Mouse (Mus musculus) CH12.LX (cell line): Measurements from ENCODE around the gene Plxnb3. TPM values are rescaled to one million over a fixed set of nuclear protein-coding genes. Genes with fewer than 3 reads are reported as not detected.

Source experiments
- DNase-seq: peaks from one replicate; pipeline ENCODE4 v3.0.0-alpha.2; 2013; ENCODE audit errors: extremely low read depth
- H3K27ac ChIP-seq: 2 replicates; pipeline ENCODE4 v1.5.1; 2012; ENCODE audit warnings: low read depth, mild to moderate bottlenecking, control low read depth, moderate library complexity; ENCODE audit not compliant: insufficient read depth
- H3K27me3 ChIP-seq: replicated peaks from 2 replicates; pipeline ENCODE3; 2012; ENCODE audit warnings: inconsistent platforms
- H3K36me3 ChIP-seq, 2 experiments: replicated peaks in 1 of 2; 2 replicates each; pipeline versions ENCODE3 to v1.6.1; 2012; ENCODE audit warnings: inconsistent platforms in 1 of 2, low read length in 1 of 2, mild to moderate bottlenecking in 1 of 2, mixed read lengths in 1 of 2, moderate library complexity in 1 of 2; ENCODE audit not compliant: control insufficient read depth in 1 of 2, insufficient read depth in 1 of 2
- H3K4me1 ChIP-seq, 2 experiments: 2 replicates each; pipeline ENCODE4 v1.6.1; 2012; ENCODE audit warnings: inconsistent platforms in 1 of 2, moderate library complexity in 1 of 2; ENCODE audit not compliant: insufficient read depth in 2 of 2, control insufficient read depth in 1 of 2
- H3K4me2 ChIP-seq: 2 replicates; pipeline ENCODE4 v1.6.1; 2012; ENCODE audit warnings: low read depth, mild to moderate bottlenecking, control low read depth; ENCODE audit not compliant: poor library complexity, insufficient read depth, severe bottlenecking
- H3K4me3 ChIP-seq, 3 experiments: fragments of 150-350 bp in 1 of 3; sonication (generic) in 1 of 3; replicated peaks in 1 of 3; 2 replicates each; pipeline versions ENCODE3 to v1.5.1; 2011 to 2012; ENCODE audit warnings: low read depth in 2 of 3, low read length in 2 of 3, mild to moderate bottlenecking in 2 of 3, moderate library complexity in 2 of 3, control low read depth in 1 of 3, improper control_type of control experiment in 1 of 3, inconsistent platforms in 1 of 3, mixed read lengths in 1 of 3; ENCODE audit not compliant: poor library complexity in 1 of 3
- H3K79me2 ChIP-seq: replicated peaks from 2 replicates; pipeline ENCODE4 v1.6.1; 2012; ENCODE audit warnings: mild to moderate bottlenecking, moderate library complexity; ENCODE audit not compliant: control insufficient read depth, poor library complexity, insufficient read depth, severe bottlenecking; ENCODE audit errors: extremely low read depth
- H3K9ac ChIP-seq: 2 replicates; pipeline ENCODE4 v1.6.1; 2012; ENCODE audit warnings: low read depth, mild to moderate bottlenecking, control low read depth, moderate library complexity; ENCODE audit not compliant: insufficient read depth
- H3K9me3 ChIP-seq: replicated peaks from 2 replicates; pipeline ENCODE3; 2012; ENCODE audit warnings: low read length, inconsistent platforms, mixed read lengths
- BHLHE40 ChIP-seq: IDR thresholded peaks from 2 replicates; pipeline ENCODE4 v1.6.1; 2011; ENCODE audit warnings: mild to moderate bottlenecking, low read depth, low read length, improper control_type of control experiment
- CHD1 ChIP-seq: IDR thresholded peaks from 2 replicates; pipeline ENCODE4 v1.6.1; 2012; ENCODE audit warnings: low read depth, low read length, improper control_type of control experiment, inconsistent platforms
- CHD2 ChIP-seq: IDR thresholded peaks from 2 replicates; pipeline ENCODE4 v1.6.1; 2011; ENCODE audit warnings: low read length, improper control_type of control experiment
- CTCF ChIP-seq, 2 experiments: IDR thresholded peaks in 1 of 2; conservative IDR thresholded peaks in 1 of 2; 2 replicates each; pipeline ENCODE4 v1.5.1; 2011 to 2012; ENCODE audit warnings: low read depth in 2 of 2, low read length in 2 of 2, improper control_type of control experiment in 1 of 2, inconsistent platforms in 1 of 2, mild to moderate bottlenecking in 1 of 2, moderate library complexity in 1 of 2
- E2F4 ChIP-seq: IDR thresholded peaks from 2 replicates; pipeline ENCODE4 v1.6.1; 2011; ENCODE audit warnings: low read depth, low read length, improper control_type of control experiment; ENCODE audit not compliant: insufficient replicate concordance
- ELF1 ChIP-seq: IDR thresholded peaks from 2 replicates; pipeline ENCODE4 v1.6.1; 2014; ENCODE audit warnings: low read depth, mild to moderate bottlenecking, inconsistent platforms, low read length, improper control_type of control experiment
- EP300 ChIP-seq: IDR thresholded peaks from 2 replicates; pipeline ENCODE4 v1.6.1; 2011; ENCODE audit warnings: low read length, improper control_type of control experiment
- ETS1 ChIP-seq: conservative IDR thresholded peaks from 2 replicates; pipeline ENCODE4 v1.6.1; 2012; ENCODE audit warnings: low read depth, mild to moderate bottlenecking, inconsistent platforms, low read length, improper control_type of control experiment, moderate library complexity
- GABPA ChIP-seq: IDR thresholded peaks from 2 replicates; pipeline ENCODE4 v1.6.1; 2012; ENCODE audit warnings: low read depth, low read length, improper control_type of control experiment, inconsistent platforms; ENCODE audit not compliant: insufficient replicate concordance
- HCFC1 ChIP-seq: IDR thresholded peaks from 2 replicates; pipeline ENCODE4 v1.6.1; 2012; ENCODE audit warnings: low read depth, mild to moderate bottlenecking, inconsistent platforms, low read length, improper control_type of control experiment
- IRF4 ChIP-seq: IDR thresholded peaks from 2 replicates; pipeline ENCODE4 v1.6.1; 2014; ENCODE audit warnings: low read depth, mild to moderate bottlenecking, inconsistent platforms, low read length, improper control_type of control experiment
- JUN ChIP-seq: IDR thresholded peaks from 2 replicates; pipeline ENCODE4 v1.6.1; 2011; ENCODE audit warnings: low read depth, mild to moderate bottlenecking, low read length, improper control_type of control experiment, moderate library complexity; ENCODE audit not compliant: insufficient read depth
- JUND ChIP-seq: conservative IDR thresholded peaks from 2 replicates; pipeline ENCODE4 v1.6.1; 2011; ENCODE audit warnings: low read depth, low read length, improper control_type of control experiment
- KAT2A ChIP-seq: IDR thresholded peaks from 2 replicates; pipeline ENCODE4 v1.6.1; 2012; ENCODE audit warnings: low read length, improper control_type of control experiment, inconsistent platforms; ENCODE audit not compliant: insufficient replicate concordance
- MAFK ChIP-seq: IDR thresholded peaks from 2 replicates; pipeline ENCODE4 v1.6.1; 2011; ENCODE audit warnings: low read length, improper control_type of control experiment; ENCODE audit not compliant: insufficient replicate concordance
- MAX ChIP-seq: IDR thresholded peaks from 2 replicates; pipeline ENCODE4 v1.6.1; 2011; ENCODE audit warnings: low read length, improper control_type of control experiment
- MAZ ChIP-seq: IDR thresholded peaks from 2 replicates; pipeline ENCODE4 v1.6.1; 2012; ENCODE audit warnings: low read depth, mild to moderate bottlenecking, inconsistent platforms, low read length, improper control_type of control experiment, moderate library complexity
- MEF2A ChIP-seq: IDR thresholded peaks from 2 replicates; pipeline ENCODE4 v1.6.1; 2014; ENCODE audit warnings: low read depth, mild to moderate bottlenecking, inconsistent platforms, low read length, improper control_type of control experiment, borderline replicate concordance
- MXI1 ChIP-seq: IDR thresholded peaks from 2 replicates; pipeline ENCODE4 v1.6.1; 2011; ENCODE audit warnings: mild to moderate bottlenecking, low read depth, low read length, improper control_type of control experiment
- MYC ChIP-seq: IDR thresholded peaks from 2 replicates; pipeline ENCODE4 v1.6.1; 2011; ENCODE audit warnings: low read depth, mild to moderate bottlenecking, improper control_type of control experiment, low read length
- NELFE ChIP-seq: IDR thresholded peaks from 2 replicates; pipeline ENCODE4 v1.6.1; 2011; ENCODE audit warnings: low read depth, low read length, improper control_type of control experiment
- NRF1 ChIP-seq: IDR thresholded peaks from 2 replicates; pipeline ENCODE4 v1.6.1; 2014; ENCODE audit warnings: low read depth, mild to moderate bottlenecking, inconsistent platforms, low read length, improper control_type of control experiment, moderate library complexity
- PAX5 ChIP-seq: IDR thresholded peaks from 2 replicates; pipeline ENCODE4 v1.6.1; 2012; ENCODE audit warnings: low read length, inconsistent platforms, mixed read lengths
- POLR2A ChIP-seq: IDR thresholded peaks from 2 replicates; pipeline ENCODE4 v1.6.1; 2011; ENCODE audit warnings: low read depth, mild to moderate bottlenecking, improper control_type of control experiment, low read length
- POLR2AphosphoS2 ChIP-seq: IDR thresholded peaks from 2 replicates; pipeline ENCODE4 v1.6.1; 2011; ENCODE audit warnings: low read depth, low read length, improper control_type of control experiment
- RAD21 ChIP-seq: IDR thresholded peaks from 2 replicates; pipeline ENCODE4 v1.6.1; 2011; ENCODE audit warnings: low read depth, mild to moderate bottlenecking, low read length, improper control_type of control experiment, moderate library complexity
- RCOR1 ChIP-seq: conservative IDR thresholded peaks from 2 replicates; pipeline ENCODE4 v1.6.1; 2012; ENCODE audit warnings: low read depth, mild to moderate bottlenecking, inconsistent platforms, low read length, improper control_type of control experiment
- SIN3A ChIP-seq: IDR thresholded peaks from 2 replicates; pipeline ENCODE4 v1.6.1; 2012; ENCODE audit warnings: low read length, improper control_type of control experiment, inconsistent platforms
- SMC3 ChIP-seq: IDR thresholded peaks from 2 replicates; pipeline ENCODE4 v1.6.1; 2011; ENCODE audit warnings: low read depth, low read length, improper control_type of control experiment
- TBP ChIP-seq: conservative IDR thresholded peaks from 2 replicates; pipeline ENCODE4 v1.6.1; 2011; ENCODE audit warnings: low read depth, low read length, improper control_type of control experiment
- TCF12 ChIP-seq: IDR thresholded peaks from 2 replicates; pipeline ENCODE4 v1.6.1; 2014; ENCODE audit warnings: low read depth, mild to moderate bottlenecking, inconsistent platforms, low read length, improper control_type of control experiment
- UBTF ChIP-seq: IDR thresholded peaks from 2 replicates; pipeline ENCODE4 v1.6.1; 2012; ENCODE audit warnings: low read depth, mild to moderate bottlenecking, inconsistent platforms, low read length, improper control_type of control experiment, moderate library complexity
- USF1 ChIP-seq: IDR thresholded peaks from 2 replicates; pipeline ENCODE4 v1.6.1; 2014; ENCODE audit warnings: low read depth, mild to moderate bottlenecking, inconsistent platforms, low read length, improper control_type of control experiment
- USF2 ChIP-seq: conservative IDR thresholded peaks from 2 replicates; pipeline ENCODE4 v1.6.1; 2011; ENCODE audit warnings: low read depth, low read length, improper control_type of control experiment
- ZC3H11A ChIP-seq: IDR thresholded peaks from 2 replicates; pipeline ENCODE4 v1.6.1; 2012; ENCODE audit warnings: low read depth, mild to moderate bottlenecking, inconsistent platforms, low read length, improper control_type of control experiment
- ZKSCAN1 ChIP-seq: IDR thresholded peaks from 2 replicates; pipeline ENCODE4 v1.6.1; 2012; ENCODE audit warnings: low read depth, inconsistent platforms, low read length, improper control_type of control experiment, borderline replicate concordance
- ZMIZ1 ChIP-seq: IDR thresholded peaks from 2 replicates; pipeline ENCODE4 v1.6.1; 2012; ENCODE audit warnings: low read depth, mild to moderate bottlenecking, inconsistent platforms, low read length, improper control_type of control experiment
- ZNF384 ChIP-seq: IDR thresholded peaks from 2 replicates; pipeline ENCODE4 v1.6.1; 2012; ENCODE audit warnings: low read depth, low read length, improper control_type of control experiment, inconsistent platforms
- dilution Hi-C: fragments of 300-500 bp; cut with MboI; formaldehyde crosslinking; loops from 2 replicates; pipeline ENCODE4 v1.14.3; 2020; ENCODE audit warnings: low sequenced_read_pairs; ENCODE audit not compliant: extremely low pct_unique_long_range_greater_than_20kb, extremely low pct_ligation_motif_present
- in situ Hi-C: fragments of 300-500 bp; cut with MboI; formaldehyde crosslinking; loops from 3 replicates; pipeline ENCODE4 v1.14.3; 2019; ENCODE audit warnings: low sequenced_read_pairs, low pct_ligation_motif_present, low pct_unique_long_range_greater_than_20kb, mixed read lengths
- polyA plus RNA-seq: library from polyadenylated mRNA; unstranded; fragments of >175 nt; gene quantifications from 2 replicates; pipeline ENCODE4 v1.2.1, GENCODE M21; 2012; ENCODE audit warnings: low read depth; ENCODE audit not compliant: insufficient read length
- total RNA-seq, 2 experiments: library from RNA; depleted of rRNA; stranded (reverse); fragments of 300-350 nt in 1 of 2; fragments of >200 nt in 1 of 2; gene quantifications; 2 replicates each; pipeline ENCODE4 v1.2.3; 2012 to 2014

Plxnb3 gene
- total and polyA plus RNA-seq, 3 experiments = 0.28 to 0.76 (median 0.59) TPM

DNA sequence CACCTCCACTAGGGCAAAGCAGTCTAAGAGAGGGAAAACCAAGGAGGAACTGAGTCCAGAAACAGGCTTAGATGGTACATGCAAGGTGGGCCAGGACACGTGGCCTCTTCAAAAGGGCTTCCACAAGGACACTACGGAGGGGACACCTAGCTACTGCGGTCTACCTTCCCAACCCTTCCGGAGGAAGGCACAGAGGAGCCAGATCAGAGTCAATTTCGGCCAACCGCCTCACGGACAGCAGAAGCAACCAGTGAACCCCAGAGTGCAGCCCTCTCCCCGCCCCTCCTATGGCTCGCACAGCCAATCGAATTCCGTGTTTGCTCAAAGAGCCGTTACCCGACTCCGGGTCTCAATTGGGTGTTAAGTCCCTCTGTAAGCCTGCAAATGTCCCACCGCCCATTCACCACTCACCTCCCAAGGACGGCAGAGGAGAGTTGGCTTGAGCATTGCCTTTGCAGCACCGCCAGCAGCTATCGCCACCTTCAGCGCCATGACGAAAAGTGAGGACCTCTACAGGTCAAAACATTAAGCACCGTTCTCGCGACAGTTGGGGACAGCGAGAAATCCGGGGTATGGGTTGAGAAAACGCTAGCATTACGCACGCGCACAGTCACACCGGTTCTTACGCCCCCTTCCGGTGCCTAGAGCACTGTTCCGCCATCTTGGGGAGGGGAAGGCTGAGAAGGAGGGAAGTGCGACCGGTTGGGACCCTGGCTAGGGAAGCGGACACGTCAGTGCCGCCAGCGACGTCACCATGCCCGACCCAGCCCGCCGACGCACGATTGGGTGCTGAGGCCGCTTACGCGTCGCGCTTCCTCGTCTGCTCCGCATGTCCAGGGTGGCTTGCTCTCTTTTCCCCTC is 29.7 kb downstream of the Plxnb3 start, which contains the start of the genes Idh3g and Ssr4:
TSS of gene Idh3g (minus strand) at position 534 of the 861 bp plus-strand sequence.
TSS of gene Ssr4 (plus strand) at position 665 of the 861 bp plus-strand sequence.
- H3K27me3 ChIP-seq = no peaks in the 10 kb centered on the region
- H3K4me1 ChIP-seq = peaks cover 15 to 51% of the 10 kb centered on the region in 2 experiments
- peak; percentile 96 for DNase-seq
- no peaks in the 10 kb centered on the region for H3K9me3 ChIP-seq
- peaks cover 32 to 49% of the 10 kb centered on the region in 2 experiments for H3K36me3 ChIP-seq
- H3K4me2 ChIP-seq = peak within 1 kb of the TSS; percentile 73
- TF ChIP-seq NRF1 (peak; percentile 91), EP300 (no peak), MEF2A (no peak), KAT2A (no peak), POLR2A (peak; percentile 72), IRF4 (0 out of 2 replicates have a peak, but pooled peaks have one; percentile 32), ETS1 (no peak), MYC (peak; percentile 79), MXI1 (0 out of 2 replicates have a peak, but pooled peaks have one; percentile 63), E2F4 (no peak), USF2 (no peak), RCOR1 (no peak), ZC3H11A (no peak), GABPA (no peak), ELF1 (peak; percentile 85), ZMIZ1 (peak; percentile 63; the same call in 1 of the 2 replicates), MAZ (no peak), UBTF (no peak), BHLHE40 (no peak), HCFC1 (peak; percentile 76), USF1 (no peak), PAX5 (no peak), MAX (peak; percentile 81), ZNF384 (no peak), CTCF (conservative IDR thresholded peaks at IDR 0.05 in 1 of 2, IDR thresholded peaks at IDR 0.05 in 1 of 2; ENCODE audit: low read depth in 2 of 2, low read length in 2 of 2) (peak in 1 of 2 experiments; percentile 43; a peak in 2 of 4 replicates), TCF12 (peak; percentile 53), ZKSCAN1 (no peak), CHD1 (no peak), TBP (peak; percentile 42; the same call in 1 of the 2 replicates), RAD21 (no peak), SMC3 (no peak), CHD2 (peak; percentile 99), JUND (no peak), SIN3A (no peak; the same call in 1 of the 2 replicates), MAFK (no peak), NELFE (peak; percentile 76), POLR2AphosphoS2 (no peak; the same call in 1 of the 2 replicates), JUN (no peak)
- H3K4me3 ChIP-seq = peak within 1 kb of the TSS; percentile 74 to 90 (median 80)
- H3K27ac ChIP-seq = peak within 1 kb of the TSS; percentile 86
- dilution Hi-C loops (no loop called here), in situ Hi-C loops (loop anchor here (25.0 kb wide), 1 partner anchor 601 kb away; the partner anchor contains the start of genes Fam3a and Ikbkg)
- peak within 1 kb of the TSS; percentile 96 for H3K9ac ChIP-seq
- peaks cover 61% of the 10 kb centered on the region for H3K79me2 ChIP-seq
